Mouse (Mus musculus) layer of hippocampus, postnatal 10 days (tissue): ENCODE results near the gene Rufy2. TPM values are rescaled to one million over a fixed set of nuclear protein-coding genes. Genes with fewer than 3 reads are reported as not detected.

Experiments used
- DNase-seq, 2 experiments: peaks; one replicate each; pipeline ENCODE4 v3.0.0; 2021; ENCODE audit warnings: low spot score in 2 of 2
- total RNA-seq, 2 experiments: library from RNA; stranded (reverse); gene quantifications; 2 replicates each; pipeline ENCODE4 v1.2.3; 2021

Rufy2 gene
- total RNA-seq, 2 experiments from 2014 or later, result 67.4 to 76.3 TPM

DNA sequence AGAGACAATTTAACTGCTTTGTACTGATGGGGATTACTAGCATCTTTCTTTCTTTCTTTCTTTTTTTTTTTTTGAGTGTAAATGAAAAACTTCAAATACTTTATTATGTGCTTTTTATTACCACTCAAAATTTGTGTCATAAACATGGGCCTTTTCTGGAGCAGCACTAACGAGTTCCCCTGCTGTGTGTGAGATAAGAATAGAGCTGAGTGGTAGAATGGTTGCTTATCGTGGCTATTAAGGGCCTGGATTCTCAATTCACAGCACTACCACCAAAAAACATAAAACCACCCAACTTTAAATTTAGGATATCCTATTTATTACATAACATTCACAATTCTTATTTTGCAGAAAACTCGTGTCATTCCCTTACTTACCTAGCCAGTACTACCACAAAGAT, 33.5 kb downstream of the Rufy2 start:
- DNase-seq, result no peak

DNA sequence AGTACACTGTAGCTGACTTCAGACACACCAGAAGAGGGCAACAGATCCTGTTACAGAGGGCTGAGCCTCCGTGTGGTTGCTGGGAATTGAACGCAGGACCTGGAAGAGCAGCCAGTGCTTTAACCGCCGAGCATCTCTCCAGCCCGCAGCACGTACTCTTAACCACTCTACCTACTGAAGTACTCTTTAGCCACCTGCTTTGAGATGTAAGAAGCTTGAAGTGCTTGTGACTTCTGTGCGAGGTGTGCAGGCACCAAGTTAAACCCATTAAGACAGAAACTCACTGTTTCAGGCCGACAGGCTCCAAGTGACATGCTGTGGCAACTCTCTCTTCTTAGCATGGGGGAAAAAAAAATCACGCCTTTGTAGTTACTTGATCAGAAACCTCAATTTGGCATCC, 34.1 kb downstream of the Rufy2 start:
- no peak for DNase-seq

DNA sequence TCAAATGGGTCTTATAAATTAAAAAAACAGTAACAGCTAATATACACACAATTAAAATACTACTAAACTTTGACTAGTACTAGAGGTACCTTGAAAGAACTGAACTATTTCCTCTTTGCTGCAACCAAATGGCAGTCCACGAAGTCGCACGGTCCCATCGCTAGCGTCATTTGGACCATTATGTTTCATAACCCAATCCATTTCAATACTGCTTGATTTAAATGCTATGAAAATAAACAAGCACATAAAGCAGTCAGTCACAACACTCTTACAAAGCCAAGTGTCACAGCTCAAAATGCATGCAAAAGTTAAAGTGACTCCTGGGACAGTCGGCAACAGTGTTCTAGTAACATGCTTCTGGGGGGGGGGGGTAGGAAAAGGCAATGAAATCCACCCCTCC, 39.3 kb downstream of the Rufy2 start:
- DNase-seq, result no peak

DNA sequence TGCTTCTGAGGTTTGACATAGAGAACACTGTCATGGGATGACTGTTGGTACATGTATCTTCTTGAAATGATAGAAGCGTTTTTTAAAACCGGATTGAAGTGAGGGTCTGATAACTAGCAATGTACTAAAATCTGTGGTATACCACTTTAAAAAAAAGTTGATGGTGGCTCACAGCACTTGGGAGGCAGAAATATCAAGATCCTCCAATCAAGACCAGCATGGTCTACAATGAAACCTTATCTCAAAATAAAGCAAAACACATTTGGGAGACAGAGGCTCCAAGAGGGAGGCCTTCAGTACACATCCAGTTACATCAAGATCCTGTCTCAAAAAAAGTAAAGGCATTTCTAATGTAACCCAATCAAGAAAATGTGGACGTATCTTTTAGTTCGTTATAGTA, 41.7 kb downstream of the Rufy2 start:
- DNase-seq, result no peak

DNA sequence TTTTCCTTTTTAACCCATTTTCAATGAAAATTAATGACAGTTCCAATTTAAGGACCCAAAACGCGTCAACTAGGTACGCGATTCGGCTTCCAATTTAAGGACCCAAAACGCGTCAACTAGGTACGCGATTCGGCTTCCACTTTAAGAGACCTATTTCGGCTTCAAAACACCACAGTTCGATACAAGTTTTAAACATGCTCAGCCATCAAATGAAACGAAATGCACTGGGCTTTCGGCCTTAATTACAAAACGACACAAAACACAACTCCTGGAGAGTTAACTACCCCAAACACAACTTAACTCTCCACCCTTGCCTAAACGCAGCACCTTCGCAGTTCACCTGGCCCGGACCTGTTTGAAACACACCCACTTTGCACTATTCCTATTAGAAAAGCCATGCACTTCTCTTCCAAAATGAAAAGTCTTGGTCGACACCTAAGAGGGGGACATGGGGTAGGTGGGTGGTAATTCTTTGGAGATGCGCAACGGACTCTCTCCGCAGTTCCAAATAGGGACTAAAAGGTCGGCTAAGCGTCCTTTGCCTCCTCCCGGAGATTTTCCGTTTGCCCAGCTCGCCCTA, 42.6 kb downstream of the Rufy2 start:
- peak in 1 of 2 experiments; percentile 17 for DNase-seq

DNA sequence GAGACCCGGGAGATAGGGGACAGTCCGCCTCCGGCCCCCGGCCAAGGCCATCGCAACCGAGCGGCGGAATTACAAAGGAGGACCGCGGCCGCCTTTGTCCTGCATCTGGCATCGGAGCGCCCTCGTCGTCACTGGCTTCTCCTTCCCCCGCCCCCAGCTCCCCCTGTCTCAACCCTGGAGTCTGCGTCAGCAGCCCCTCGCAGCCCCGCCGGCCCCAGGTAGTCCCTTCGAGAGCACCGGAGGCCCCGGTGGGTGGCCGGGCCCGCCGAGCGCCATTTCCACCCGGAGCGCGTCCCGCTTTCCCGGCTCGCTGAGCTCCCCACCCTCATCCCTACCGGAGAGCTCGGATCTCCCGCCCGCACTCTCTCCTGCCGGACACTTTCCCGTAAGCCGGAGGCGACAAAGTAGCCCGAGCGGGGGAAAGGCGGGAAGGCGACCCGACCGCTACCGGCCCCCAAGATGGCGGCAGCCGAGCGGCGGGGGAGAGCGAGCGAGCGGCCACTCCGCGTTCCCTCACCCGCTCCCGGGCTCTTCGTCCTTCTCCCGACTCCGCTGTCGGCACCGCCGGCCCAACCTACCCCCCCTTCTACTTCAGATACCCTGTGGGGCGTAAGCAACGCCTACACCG, 43.2 kb downstream of the Rufy2 start:
- DNase-seq, result peak; percentile 74 to 81

DNA sequence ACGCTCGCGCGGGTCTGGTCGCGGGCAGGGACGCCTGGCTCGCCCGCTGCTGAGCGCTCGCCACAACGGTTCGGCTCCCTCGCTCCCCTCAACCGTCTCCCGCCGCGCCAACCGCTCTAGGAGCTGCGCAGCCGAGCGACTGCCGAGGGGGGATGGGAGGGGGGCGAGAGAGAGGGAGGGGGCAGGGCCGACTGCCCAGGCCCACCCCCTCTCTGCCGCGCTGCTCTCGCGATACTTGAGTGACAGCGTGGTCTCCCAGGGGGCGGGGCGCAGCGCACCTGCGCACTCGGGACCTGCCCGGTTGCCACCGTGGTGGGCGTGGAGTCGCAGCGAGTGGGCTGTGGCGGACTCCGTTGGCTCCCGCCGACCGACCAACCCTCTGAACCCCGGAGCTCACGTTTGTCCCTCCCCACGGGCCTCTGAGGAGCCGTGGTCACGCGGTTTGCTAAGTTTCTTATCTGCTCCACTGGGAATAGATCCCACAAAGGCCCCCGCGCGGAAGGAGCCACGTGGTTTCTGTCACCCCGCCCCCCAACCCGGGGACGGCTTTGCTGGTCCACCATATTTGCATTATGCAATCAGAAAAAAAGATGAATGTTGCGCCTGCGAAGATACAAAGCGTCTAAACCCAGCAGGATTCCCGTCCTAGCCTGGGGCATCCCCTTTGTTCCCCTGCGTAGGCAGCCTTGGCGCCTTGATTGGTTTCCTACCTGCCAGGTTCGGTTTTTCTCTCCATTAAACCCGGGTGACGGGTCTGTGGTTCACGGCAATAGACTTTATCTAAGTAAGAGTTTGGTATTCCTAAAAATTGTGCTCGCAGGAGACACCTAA, 43.9 kb downstream of the Rufy2 start, which contains the start of the genes Hnrnph3 and Pbld2:
Gene Hnrnph3, minus strand, starts transcription at position 469 of the 831 bp plus-strand sequence.
Gene Pbld2, plus strand, starts transcription at position 567 of the 831 bp plus-strand sequence.
- DNase-seq, result peak; percentile 98 to 99

DNA sequence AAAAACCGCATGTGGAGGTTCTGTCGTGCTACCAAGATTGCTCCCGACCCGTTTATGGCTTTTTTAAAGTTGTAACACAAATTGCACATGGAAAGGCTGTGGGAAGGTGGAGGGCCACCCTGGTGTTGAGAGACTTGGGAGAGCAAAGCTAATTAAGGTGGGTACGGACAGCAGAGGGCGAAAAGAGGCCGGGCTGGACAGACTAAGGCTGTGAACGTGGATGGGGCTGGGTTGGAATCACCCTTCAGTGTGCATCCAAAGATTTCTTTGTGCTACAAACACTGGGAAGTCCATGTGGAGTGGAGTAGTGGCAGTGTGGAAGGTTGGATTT, 44.5 kb downstream of the Rufy2 start:
- peak; percentile 61 to 71 for DNase-seq

DNA sequence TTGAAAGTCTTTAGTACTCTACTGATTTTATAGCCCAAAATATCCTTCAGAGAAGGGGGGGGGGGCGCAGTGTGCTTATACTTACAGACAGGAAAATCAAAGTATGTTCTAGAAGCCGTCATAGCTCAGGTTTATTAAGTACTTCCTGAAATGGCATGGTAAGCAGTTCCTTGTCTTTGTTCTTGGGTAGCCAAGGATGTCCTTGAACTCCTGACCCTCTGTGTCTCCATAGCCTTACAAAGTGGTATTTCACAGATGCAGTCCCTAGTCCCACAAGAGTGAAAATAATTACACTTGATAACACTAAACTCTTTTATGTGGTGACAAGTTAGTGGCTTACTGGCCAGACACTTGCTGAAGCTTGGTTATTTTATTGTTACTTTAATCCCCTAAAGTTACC, 45.0 kb downstream of the Rufy2 start:
- no peak for DNase-seq

DNA sequence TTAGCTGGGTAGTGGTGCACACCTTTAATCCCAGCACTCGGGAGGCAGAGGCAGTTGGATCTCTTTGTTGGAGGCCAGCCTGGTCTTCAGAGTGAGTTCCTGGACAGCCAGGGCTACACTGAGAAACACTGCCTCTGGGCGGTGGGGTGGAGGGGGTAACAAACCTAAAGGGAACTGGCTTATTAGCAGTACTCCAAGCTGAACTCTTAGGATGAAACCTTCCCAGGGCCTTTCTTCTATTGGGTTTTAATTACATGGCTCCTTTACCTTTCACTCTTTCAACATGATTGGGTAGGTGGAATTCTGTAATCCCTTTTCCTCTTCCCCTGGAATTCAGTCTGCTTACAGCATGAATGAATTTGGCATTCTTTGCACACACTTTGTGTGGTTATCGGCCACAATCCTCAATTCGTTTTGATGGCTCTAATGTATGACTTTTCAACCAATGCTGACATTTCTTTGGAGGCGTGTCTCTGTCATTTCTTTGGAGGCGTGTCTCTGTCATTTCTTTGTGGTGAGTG, 45.5 kb downstream of the Rufy2 start:
- peak in 1 of 2 experiments; percentile 19 for DNase-seq

DNA sequence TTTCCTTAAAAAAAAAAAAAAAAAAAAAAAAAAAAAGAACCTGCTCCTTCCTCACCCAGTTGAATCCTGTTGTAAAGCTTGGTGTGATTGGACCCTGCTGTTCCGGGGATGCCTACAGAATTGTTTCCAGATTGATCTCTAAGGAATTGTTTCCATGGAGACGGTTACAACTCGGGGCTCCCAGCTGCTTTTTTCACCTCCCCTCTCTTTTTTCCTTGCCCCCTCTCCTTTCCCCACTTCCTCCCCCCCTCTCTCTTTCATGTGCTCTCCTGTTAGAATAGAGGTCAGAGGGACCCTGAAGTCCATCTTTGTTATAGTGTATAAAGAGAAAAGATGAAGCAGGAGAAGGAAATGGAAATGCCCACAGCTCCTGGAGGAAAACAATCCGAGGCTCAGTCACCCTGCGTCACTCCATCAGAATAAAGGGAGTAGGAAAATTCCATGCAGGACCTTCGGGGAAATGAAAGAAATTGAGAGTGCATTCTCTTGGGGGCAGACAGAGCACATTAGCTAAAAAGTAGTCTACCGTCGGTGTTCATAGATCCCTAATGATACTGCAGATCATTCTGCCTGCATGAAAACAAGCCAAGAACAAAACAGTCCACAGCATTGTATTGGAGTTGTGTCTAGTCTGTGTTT, 46.3 kb downstream of the Rufy2 start:
- DNase-seq, result peak in 1 of 2 experiments; percentile 22

DNA sequence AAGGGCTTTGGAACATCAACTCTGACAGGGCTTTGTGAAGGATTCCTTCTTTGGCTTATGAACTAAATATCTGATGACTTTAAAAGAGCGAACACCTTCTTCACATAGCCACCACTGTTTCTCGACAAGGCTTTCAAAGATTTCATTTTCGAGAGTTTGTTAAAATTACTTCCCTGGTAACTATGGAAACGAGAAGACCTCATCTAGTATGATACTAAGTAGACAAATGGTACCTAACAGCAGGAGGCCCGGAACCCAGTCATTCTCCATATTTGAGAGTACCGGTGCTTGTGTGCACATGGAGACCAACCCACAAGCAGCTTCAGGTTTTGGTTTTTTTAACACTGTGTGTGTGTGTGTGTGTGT, 46.8 kb downstream of the Rufy2 start:
- no peak for DNase-seq

DNA sequence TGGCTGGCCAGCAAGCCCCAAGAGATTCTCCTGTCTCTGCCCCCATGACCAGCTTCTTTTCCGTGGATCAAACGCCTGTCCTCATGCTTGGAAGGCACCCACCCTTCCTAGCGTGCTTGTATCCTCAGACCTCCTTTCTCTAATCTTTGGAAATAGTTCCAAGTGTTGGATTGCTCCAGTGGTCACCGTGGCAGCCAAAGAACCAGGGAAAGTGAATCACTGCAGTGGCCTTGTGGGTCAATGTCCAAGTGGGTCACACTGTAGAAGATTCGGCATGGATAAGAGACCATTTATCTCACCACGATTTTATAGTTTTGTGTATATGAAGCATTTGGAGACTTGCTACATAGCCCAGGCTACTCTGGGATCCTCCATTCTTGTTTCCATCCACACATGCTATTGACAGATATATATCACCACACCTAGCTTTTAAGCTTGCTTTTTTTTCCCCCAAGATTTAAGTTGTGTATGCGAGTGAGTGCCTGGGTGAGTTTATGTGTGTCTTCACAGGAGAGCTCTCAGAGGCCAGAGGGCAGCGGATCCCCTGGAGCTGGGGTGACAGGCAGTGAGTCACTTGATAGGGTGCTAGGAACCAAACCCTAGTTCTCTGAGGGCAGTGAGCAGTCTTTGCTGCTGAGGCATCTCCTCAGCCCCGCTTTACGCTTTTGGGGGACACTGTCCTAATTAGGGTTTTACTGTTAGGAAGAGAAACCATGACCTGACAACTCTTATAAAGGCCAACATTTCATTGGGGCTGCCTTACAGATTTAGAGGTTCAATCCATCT, 47.5 kb downstream of the Rufy2 start:
- DNase-seq, result no peak

DNA sequence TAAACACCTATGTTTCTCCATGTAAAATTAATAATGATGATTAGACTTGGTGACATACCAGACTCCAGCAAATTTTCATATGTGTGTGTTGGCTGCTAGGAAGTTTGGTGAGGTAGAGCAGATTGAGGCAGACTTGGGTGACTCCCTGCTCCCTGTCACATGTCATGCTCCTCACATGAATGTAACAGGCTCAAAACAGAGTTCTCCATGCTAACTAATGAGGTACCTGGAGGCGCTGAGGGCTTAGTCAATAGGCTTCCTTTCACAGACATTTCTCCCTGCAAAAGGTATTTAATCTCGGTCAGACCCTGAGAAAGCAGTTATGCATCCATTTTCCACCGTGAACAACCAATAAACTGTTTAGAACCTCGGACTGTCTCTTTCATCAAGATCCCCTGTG, 48.4 kb downstream of the Rufy2 start:
- no peak for DNase-seq

DNA sequence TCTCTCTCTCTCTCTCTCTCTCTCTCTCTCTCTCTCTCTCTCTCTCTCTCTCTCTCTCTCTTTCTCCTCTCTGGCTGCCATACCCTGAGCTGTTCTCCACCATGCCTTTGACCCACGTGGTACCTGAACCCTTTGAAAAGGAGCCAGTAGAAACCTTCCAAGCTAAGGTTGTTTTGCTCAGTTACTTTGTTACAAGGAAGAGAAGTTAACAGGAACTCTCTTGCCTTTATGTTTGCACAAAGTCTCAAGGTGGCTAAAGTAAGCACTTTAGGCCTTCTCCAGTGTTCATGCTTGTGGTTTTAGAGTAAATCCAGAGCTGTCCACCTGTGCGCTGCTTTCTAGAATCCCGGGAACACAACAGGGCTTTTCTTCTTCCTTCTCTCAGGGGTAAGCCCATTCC, 52.2 kb downstream of the Rufy2 start:
- no peak for DNase-seq

DNA sequence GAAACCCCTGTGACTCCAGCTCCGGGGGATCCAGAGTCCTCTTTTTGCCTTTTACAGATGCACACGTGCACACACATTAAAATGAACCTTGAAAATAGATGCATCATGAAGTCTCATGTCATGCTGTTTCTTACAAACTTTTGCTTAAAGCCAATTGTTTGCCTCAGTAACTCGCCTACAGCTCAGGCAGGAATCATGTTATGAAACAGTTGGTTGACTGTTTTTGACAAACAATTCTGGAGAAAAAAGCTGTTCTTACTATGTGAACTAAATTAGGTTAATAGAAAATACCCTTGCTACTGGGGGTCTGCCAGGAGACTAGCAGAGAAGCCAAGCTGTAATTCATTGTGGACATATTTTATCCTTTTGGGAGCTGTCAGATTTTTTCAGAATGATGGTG, 52.9 kb downstream of the Rufy2 start:
- peak in 1 of 2 experiments; percentile 17 for DNase-seq

DNA sequence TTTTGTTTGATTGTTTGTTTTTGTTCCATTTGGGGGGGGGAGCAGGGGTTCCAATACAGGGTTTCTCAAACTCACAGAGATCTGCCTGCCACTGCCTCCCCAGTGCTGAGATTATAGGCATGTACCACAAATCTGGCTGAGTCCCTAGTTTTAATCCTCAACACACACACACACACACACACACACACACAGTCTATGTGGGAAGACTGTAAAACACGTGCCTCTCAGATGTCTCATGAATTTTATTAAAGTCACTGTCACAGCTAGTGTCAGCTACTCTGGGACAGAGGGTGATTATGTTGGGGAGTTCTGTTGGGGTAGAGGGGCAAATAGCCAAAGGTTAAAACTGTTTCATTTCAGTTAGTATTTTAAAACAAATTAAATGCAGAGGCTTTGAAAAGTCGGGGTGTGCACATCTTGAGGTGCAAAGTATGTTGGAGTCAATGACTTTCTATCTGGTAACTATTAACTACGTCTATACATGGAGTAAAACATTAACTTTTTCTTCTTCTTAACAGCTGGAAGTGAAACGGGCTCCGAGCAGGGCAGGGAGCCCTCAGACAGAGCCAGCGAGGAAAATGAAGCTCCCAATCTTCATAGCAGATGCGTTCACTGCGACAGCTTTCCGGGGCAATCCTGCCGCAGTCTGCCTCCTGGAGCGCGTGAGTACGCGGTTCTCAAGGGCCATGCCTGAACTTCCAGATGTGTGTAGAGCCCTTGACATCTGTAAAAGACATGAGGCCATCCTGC, 58.7 kb downstream of the Rufy2 start:
- DNase-seq, result no peak

DNA sequence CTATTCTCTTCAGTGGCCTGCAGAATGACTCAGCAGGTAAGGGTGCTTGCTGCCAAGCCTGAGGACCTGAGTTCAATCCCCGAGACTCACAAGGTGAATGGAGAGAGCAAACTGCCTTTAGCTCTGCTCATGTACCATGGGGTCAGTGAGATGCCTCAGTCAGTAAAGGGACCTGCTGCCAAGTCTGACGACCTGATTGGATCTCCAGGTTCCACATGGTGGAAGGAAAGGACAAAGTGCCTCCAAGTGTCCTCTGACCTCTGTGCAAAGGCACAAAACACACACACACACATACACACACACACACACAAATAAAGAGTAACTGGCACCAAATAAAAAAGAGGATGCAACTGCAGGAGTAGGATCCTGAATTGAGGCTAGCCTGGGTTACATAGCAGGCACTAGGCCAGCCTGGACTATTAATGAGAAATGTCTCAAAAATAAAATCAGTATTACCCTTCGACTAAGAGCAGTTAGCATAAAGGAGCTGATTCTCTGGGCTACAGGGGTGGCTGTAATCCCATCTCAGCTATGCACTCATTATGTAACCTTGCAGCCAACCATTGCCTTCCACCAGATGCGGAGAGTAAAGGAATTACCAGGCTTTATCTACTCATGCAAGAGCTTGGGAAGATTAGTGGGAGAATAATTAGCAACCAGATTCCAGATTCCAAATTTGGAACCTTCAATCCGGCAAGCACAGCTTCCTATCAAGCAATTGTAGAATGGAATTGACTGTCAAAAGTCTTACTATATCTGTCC, 60.0 kb downstream of the Rufy2 start:
- no peak for DNase-seq

DNA sequence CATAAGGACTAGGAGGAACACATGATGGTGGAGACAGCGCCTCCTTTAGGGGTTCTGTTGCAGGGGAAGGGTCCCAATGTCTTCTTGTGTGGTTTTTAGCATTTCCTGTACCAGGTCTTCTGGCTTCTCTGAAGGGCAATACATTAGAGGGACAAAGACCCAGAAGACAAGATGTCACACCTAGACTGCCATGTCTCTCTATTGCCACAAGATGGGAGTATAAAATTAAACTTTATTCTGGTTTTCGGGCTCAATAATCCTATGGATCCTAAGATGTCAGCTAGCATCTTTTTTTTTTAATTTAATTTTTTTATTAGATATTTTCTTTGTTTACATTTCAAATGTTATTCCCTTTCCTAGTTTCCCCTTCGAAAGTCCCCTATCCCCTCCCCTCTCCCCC, 63.1 kb downstream of the Rufy2 start:
- DNase-seq, result no peak
